Mouse (Mus musculus): ENCODE measurements at regions not wholly inside any gene's neighbourhood (a gene's known extent, or its start where the extent isn't known, plus 50 kb on each side); places are given as distances from the start of the nearest gene placed in this dataset.

GRCm38 (mm10) chr10:38147421-38147820, 674.2 kb downstream of the Rfpl4b start:
- no peak for DNase-seq (ENCODE audit: low read depth)

- no peak for DNase-seq (ENCODE audit: low read depth)
Measured at GRCm38 (mm10) chr10:38139196-38139595, 682.4 kb downstream of the Rfpl4b start.

DNA sequence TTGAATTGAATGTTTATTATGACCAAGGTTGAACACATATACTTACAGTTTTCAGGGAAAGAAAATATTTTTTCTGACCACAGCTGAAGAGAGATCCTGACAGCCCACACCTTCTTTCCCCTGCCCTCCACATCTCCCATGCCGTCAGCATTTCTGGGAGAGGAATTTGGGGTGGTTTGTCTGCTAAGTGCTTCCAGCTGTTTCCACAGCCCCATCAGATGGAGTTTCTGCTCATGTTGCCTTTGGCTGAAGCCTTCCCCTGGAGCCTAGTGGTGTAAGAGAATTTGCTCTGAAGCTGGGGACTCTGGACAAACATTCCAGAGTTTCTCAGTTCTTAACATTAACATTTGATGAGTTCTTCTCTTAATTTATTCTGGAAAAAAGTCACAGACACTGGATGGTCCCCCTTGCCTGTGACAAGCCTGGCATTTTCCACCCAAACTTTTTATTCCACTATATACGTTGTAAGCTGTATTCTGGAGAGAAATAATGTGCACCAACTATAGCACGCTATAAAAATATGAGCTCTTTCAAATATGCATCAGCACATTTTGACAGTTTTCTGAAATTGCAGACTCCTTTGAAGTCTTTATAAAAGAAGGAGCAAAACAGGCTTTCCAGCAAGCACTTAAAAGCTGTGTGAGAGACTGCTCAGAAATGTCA, 699.5 kb downstream of the Rfpl4b start:
- no peak for DNase-seq (ENCODE audit: low read depth)

DNA sequence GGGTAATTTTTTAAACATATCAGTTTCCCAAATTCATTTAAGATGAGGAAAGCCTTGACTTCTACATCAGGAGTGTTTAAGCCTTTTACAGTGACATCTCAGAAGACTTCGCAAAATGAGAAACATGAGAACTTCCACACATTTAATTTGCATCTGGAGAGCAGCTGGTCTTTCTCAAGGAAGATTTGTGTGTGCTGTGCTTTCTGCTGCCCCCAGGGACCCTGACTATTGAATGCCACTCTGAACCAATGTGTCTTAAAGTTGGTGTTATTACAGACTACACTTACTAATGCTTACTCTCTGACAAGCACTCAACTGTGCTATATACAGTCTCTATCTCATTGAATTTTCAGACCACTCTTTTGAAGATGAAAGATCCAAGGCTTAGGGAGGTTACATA, 703.0 kb downstream of the Rfpl4b start:
- DNase-seq (ENCODE audit: low read depth): no peak

DNA sequence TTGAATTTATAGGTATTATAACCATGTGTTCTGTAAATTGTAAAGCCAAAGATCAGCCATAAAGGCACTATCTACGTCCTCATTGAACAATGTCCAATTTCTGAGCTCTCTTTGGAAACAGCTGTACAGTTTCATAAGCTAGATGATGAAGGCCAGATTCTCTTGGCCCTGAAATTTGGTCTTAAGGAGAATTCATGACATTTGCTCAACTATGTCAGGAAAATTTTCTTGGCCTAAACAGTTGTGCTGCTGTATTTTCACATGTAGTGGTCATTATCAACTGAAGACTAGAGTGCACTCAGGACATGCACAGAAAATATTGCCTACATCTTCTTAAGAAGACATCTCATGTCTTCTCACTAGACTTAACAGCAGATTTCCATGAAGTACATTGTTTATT, 705.1 kb downstream of the Rfpl4b start:
- DNase-seq (ENCODE audit: low read depth): no peak

GRCm38 (mm10) chr10:38114194-38114593, 707.4 kb downstream of the Rfpl4b start:
- no peak for DNase-seq (ENCODE audit: low read depth)

DNA sequence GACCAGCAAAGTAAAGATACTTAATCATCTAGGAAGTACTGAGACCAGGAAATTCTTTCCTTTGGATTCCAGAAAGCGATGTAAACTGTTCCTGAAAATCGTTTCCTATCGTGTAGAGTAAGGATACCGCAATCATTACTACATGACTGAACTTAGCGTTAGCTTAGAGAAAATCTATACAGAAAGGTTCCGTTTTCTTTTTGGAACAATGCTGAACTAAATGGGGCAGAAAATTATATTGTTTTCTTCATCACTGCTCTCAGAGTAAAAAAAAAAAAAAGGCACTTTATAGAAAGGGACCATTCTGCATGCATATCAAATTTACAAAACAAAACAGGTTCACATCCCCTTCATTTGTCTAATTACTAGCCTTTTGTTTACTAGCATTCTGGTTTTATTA, 713.0 kb downstream of the Rfpl4b start:
- DNase-seq (ENCODE audit: low read depth): no peak

GRCm38 (mm10) chr10:38103570-38103969, 718.0 kb downstream of the Rfpl4b start:
- DNase-seq (ENCODE audit: low read depth): no peak

DNA sequence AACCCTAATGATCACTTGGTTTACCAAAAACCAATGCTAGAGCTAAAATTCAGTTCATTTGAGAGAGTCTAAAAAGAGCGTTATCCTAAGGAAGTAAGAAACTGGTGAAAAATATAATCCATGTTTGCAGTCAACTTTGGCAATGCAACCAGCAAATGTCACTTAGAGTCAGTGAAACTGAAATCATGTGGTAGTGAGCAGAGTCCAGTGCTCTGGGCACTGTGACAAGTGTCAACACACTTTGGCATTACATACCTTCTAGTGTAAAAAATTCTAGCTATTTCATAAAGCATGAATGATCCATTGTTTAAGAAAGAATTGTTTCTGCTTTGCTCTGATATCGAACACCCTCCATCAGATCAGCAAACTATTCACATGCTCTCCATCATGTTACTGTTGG, 743.1 kb downstream of the Rfpl4b start:
- no peak for DNase-seq (ENCODE audit: low read depth)

DNA sequence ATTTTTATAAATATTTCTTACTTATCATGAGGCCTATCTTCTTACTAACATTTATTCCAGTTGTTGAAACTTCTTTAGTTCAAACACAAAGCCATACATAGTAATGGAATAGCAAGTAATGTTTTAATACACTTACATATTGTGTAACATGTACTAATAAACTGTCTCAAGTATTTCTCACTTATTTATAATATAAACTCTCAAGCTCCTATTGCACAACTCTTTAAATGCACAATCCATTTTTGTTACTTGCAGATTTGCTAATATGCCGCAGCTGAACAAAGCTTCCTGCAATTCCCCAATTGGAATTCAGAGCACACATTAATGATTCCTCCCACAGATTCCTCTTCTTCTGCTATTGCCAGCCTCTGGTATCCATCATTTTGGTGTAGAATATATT, 749.2 kb downstream of the Rfpl4b start:
- DNase-seq (ENCODE audit: low read depth): no peak

GRCm38 (mm10) chr10:38059050-38059449, 762.5 kb downstream of the Rfpl4b start:
- DNase-seq (ENCODE audit: low read depth): no peak

- no peak for DNase-seq (ENCODE audit: low read depth)
Measured at GRCm38 (mm10) chr10:38010452-38010851, 811.1 kb downstream of the Rfpl4b start.

DNA sequence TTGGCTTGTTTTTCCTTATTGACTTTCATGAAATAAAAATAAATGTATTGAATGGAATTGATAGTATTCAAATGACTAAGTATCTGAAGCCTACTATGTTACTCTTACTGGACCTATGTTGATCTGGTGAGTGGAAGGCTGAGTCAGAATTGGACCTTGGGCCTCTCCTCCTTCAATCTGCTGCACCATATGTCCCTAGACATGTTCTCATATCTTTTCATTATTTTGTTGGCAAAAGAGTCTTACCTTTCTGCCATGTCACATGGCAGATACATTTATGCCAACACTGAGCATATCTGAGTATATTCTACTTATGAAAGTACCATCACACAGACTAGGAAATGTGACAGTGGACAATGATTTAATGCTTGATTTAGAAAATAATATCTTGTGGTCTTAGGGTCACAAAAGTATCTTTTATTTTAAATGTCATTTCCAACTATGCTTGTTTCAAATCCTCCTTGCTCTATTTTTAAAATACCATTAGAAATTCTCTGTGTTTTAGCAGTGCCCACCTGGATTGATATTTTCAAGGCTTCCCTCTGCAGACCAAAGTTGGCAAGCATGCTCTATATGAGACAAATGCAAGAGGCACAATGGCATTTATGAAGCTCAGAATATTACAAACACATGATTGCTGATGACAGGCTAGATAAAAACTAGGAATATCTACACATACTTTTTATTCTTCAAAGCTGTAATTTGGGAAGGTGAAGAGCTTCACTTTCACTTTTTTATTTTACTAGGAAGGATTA, 825.7 kb downstream of the Rfpl4b start:
- no peak for DNase-seq (ENCODE audit: low read depth)

GRCm38 (mm10) chr10:37988297-37989263, 833.0 kb downstream of the Rfpl4b start:
- no peak for DNase-seq (ENCODE audit: low read depth)

DNA sequence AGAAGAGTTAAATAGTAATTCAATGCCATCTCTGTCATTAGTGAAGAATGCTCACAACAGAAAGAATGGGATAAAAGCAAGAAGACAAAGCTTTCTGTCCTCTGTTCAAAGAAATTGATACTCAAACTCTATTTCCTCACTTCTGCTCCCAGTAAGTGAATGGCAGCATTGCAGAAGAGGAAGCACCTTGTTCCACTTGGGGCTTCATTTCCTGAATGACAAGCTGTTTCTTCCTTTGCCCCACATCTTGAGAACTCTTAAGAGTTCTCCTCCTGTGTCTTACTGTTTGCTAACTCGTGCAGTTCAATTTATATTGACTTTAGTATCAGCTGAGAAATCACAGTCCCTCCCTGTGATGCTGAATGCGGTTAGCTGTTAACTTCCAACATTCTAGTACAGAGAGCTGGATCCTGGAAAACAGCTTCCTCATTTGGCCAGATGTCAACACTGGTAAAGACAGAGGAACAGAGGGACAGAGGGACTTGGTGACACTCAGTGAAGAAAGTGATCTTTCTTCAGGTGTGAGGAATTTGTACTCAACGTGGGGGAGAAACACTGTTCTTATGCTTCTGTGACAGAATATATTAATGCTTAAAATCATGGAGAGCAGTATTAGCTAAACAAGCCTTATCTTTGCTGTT, 840.3 kb upstream of the Marcks start:
- DNase-seq (ENCODE audit: low read depth): peak; percentile 7

DNA sequence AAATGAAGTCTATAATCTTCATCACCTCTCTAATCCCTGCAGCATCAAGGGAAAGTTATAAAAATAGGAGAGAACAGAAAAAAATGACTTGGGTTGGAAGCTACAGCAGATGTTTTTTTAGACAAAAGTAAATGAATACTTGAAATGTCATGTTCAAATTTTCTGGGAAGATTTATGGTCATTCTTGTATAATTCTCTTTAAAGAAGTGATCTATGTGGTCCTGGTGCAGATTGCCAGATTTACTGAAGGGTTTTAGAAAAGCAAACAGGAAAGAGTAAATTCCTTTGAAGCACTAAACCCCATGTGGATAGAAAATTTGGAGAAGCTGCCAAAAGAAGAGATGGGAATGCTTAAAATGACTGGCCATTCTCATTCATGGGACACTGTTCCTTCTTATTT, 821.3 kb upstream of the Marcks start:
- DNase-seq (ENCODE audit: low read depth): no peak

DNA sequence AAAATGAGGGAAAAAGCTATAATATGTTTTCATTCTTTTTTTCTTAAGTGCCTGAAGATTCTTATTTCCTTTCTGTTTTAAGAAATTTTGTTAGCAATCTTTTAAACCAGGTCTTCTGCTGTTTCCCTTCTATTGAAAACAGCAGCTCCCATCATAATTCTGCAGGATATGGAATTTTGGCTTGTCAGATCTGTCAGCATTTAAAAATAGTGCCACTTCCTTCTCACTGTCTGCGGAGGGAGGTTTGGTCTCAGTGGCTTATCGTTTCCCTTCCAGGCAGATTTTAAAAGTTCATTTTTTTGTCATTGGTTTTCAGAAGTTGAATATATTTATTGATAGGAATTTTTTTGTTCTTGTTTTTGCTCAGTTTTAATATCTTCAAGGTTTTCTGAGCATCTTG, 776.1 kb upstream of the Marcks start:
- no peak for DNase-seq (ENCODE audit: low read depth)

DNA sequence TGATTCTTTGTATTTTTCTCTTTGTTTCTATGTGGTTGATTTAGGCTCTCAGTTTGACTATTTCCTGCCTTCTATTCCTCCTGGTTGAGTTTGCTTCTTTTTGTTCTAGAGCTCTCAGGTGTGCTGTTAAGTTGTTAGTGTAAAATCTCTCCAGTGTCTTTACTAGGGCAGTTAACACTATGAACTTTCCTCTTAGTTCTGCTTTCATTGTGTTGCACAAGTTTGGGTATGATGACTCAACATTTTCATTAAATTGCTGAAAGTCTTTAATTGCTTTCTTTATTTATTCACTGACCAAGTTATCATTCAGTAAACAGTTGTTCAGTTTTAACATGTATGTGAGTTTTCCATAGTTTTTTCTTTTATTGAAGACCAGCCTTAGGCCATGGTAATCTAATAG, 772.9 kb upstream of the Marcks start:
- no peak for DNase-seq (ENCODE audit: low read depth)

- no peak for DNase-seq (ENCODE audit: low read depth)
Measured at GRCm38 (mm10) chr10:37908276-37908675, 769.6 kb upstream of the Marcks start.

GRCm38 (mm10) chr10:37907731-37908130, 769.0 kb upstream of the Marcks start:
- DNase-seq (ENCODE audit: low read depth): no peak

- DNase-seq (ENCODE audit: low read depth): no peak
Measured at GRCm38 (mm10) chr10:37887961-37888360, 749.2 kb upstream of the Marcks start.

DNA sequence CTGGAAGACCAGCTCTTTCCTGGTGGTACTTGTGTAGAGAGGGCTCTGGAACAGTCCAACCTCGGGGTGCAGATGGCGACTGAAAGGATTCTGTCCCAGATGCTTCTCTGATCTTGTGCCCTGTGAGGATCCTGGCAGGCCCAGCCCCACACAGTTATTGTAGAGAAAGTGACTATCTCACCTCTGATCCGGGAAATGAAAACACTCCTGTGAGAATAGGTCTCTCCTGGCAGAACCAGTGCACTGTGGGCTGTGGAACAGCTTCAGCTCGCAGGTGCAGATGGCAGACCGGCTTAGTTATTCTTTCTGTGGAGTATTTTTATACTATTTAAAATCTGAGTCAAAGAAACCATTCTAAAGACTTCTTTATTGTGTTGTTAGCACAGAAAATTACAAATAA, 742.1 kb upstream of the Marcks start:
- no peak for DNase-seq (ENCODE audit: low read depth)
